Mouse (Mus musculus): ENCODE results near the gene Cdk14. TPM values are rescaled to one million over a fixed set of nuclear protein-coding genes. Genes with fewer than 3 reads are reported as not detected.
A peak's percentile ranks its signal among the peaks of the same experiment; 100 is the strongest.

Cdk14 gene
- polyA plus RNA-seq, 1 experiment from 2014 or later: 6.9 TPM

DNA sequence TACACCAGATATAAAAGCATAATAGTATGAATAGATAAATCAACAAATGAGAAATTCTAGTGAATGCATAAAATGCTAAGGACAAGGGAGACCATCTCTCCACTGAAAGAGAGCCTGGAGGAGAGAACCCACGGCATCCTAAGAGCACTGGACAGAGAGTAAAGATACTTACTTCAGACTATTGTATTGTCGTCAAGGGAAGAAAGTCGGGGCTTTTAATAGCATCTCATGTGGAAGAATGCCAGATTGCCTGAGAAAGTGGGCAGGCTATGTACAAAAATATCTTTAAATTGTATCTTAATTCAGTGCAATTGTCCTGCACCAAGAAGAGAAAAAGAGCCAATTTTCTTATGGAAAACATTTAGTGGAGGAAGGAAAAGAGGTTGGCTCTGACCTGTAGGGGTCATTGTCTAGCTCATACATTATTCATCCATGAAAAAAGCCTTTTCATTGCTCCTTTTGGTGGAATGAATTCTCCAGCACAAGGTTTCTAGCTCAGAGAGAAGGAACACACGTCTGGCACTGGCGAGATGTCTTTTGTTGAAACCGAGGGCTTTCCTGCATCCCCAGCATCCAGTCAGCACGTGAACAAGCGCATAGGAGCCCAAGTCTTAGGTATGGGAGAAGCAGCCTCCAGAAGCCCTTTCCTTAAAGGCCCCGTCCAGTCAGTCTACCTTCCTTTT is 646.9 kb downstream of the Cdk14 start:
- Histone ChIP-seq H3K27ac (ENCODE audit: low read depth, low read length) (no peak overlapping the region), H3K4me1 (replicated peaks; ENCODE audit: control insufficient read depth, insufficient read depth, low read length) (no peaks in the 10 kb centered on the region), H3K9ac (ENCODE audit: low read depth, low read length) (no peak overlapping the region), H3K27me3 (replicated peaks; ENCODE audit: control insufficient read depth, insufficient read depth, low read length) (no peaks in the 10 kb centered on the region), H3K9me3 (ENCODE audit: control insufficient read depth, low read length) (no peaks in the 10 kb centered on the region), H3K36me3 (ENCODE audit: control insufficient read depth, insufficient read depth, low read length) (no peaks in the 10 kb centered on the region), H3K4me2 (no peak overlapping the region), H3K4me3 (ENCODE audit: low read depth, low read length) (no peak overlapping the region)
- DNase-seq (ENCODE audit: low spot score): no peak
- no peak for ATAC-seq (replicated peaks; ENCODE audit: low FRiP score)
- WGBS: 65% methylated on average over 9 of the region's 9 CpGs

GRCm38 (mm10) chr5:4770609-4771008 is 649.5 kb downstream of the Cdk14 start:
- no peak overlapping the region for H3K4me3 ChIP-seq (ENCODE audit: low read depth, low read length)
- no peaks in the 10 kb centered on the region for H3K27me3 ChIP-seq (replicated peaks; ENCODE audit: control insufficient read depth, insufficient read depth, low read length)
- H3K9me3 ChIP-seq (ENCODE audit: control insufficient read depth, low read length): no peaks in the 10 kb centered on the region
- H3K27ac ChIP-seq (ENCODE audit: low read depth, low read length): no peak overlapping the region
- no peaks in the 10 kb centered on the region for H3K4me1 ChIP-seq (replicated peaks; ENCODE audit: control insufficient read depth, insufficient read depth, low read length)
- H3K9ac ChIP-seq (ENCODE audit: low read depth, low read length): no peak overlapping the region
- H3K4me2 ChIP-seq: no peak overlapping the region
- H3K36me3 ChIP-seq (ENCODE audit: control insufficient read depth, insufficient read depth, low read length): no peaks in the 10 kb centered on the region
- WGBS: 55% methylated on average over 1 of the region's 1 CpGs
- ATAC-seq (replicated peaks; ENCODE audit: low FRiP score) (no peak), DNase-seq (ENCODE audit: low spot score) (no peak)

GRCm38 (mm10) chr5:4767896-4768295 is 652.2 kb downstream of the Cdk14 start:
- H3K4me3 ChIP-seq (ENCODE audit: low read depth, low read length): no peak overlapping the region
- no peaks in the 10 kb centered on the region for H3K9me3 ChIP-seq (ENCODE audit: control insufficient read depth, low read length)
- DNase-seq (ENCODE audit: low spot score): no peak
- H3K27ac ChIP-seq (ENCODE audit: low read depth, low read length): no peak overlapping the region
- no peak overlapping the region for H3K9ac ChIP-seq (ENCODE audit: low read depth, low read length)
- no peaks in the 10 kb centered on the region for H3K4me1 ChIP-seq (replicated peaks; ENCODE audit: control insufficient read depth, insufficient read depth, low read length)
- no peak for ATAC-seq (replicated peaks; ENCODE audit: low FRiP score)
- H3K27me3 ChIP-seq (replicated peaks; ENCODE audit: control insufficient read depth, insufficient read depth, low read length): no peaks in the 10 kb centered on the region
- H3K36me3 ChIP-seq (ENCODE audit: control insufficient read depth, insufficient read depth, low read length): no peaks in the 10 kb centered on the region
- no peak overlapping the region for H3K4me2 ChIP-seq
- WGBS: 46% methylated on average over 2 of the region's 2 CpGs

DNA sequence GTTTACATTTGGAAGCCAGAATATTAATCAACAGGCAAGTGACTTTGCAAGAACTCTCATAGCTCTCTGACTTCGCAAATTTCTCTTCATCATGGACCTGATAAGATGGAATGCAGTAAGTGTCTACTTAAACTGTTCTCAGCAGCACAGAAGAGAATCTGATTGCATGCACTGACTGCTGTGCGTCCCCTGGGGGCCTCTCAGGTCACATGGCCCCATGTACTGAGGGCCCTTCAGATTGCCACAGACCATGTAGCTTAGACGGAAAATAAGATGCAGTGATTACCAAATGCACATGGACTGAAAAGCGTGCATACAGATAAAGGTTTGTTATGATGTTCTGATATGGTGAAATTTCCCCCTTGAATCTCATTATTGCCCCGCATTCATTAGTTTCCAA is 653.4 kb downstream of the Cdk14 start:
- DNase-seq (ENCODE audit: low spot score): no peak
- no peak for ATAC-seq (replicated peaks; ENCODE audit: low FRiP score)

GRCm38 (mm10) chr5:4761891-4762290 is 658.2 kb downstream of the Cdk14 start:
- DNase-seq (ENCODE audit: low spot score): no peak
- Histone ChIP-seq H3K36me3 (ENCODE audit: control insufficient read depth, insufficient read depth, low read length) (no peaks in the 10 kb centered on the region), H3K4me3 (ENCODE audit: low read depth, low read length) (no peak overlapping the region), H3K9me3 (ENCODE audit: control insufficient read depth, low read length) (no peaks in the 10 kb centered on the region), H3K4me1 (replicated peaks; ENCODE audit: control insufficient read depth, insufficient read depth, low read length) (no peaks in the 10 kb centered on the region), H3K27ac (ENCODE audit: low read depth, low read length) (no peak overlapping the region), H3K4me2 (no peak overlapping the region), H3K9ac (ENCODE audit: low read depth, low read length) (no peak overlapping the region), H3K27me3 (replicated peaks; ENCODE audit: control insufficient read depth, insufficient read depth, low read length) (peaks cover 25% of the 10 kb centered on the region)
- no peak for ATAC-seq (replicated peaks; ENCODE audit: low FRiP score)

More for the DNA sequence above, 653.4 kb downstream of the Cdk14 start:
- Histone ChIP-seq H3K4me1 (replicated peaks; ENCODE audit: control insufficient read depth, insufficient read depth, low read length) (no peaks in the 10 kb centered on the region), H3K9ac (ENCODE audit: low read depth, low read length) (no peak overlapping the region), H3K27ac (ENCODE audit: low read depth, low read length) (no peak overlapping the region), H3K4me2 (no peak overlapping the region), H3K27me3 (replicated peaks; ENCODE audit: control insufficient read depth, insufficient read depth, low read length) (no peaks in the 10 kb centered on the region), H3K36me3 (ENCODE audit: control insufficient read depth, insufficient read depth, low read length) (no peaks in the 10 kb centered on the region), H3K4me3 (ENCODE audit: low read depth, low read length) (no peak overlapping the region), H3K9me3 (ENCODE audit: control insufficient read depth, low read length) (no peaks in the 10 kb centered on the region)
- WGBS: 63% methylated on average over 5 of the region's 5 CpGs

- WGBS: 2% methylated on average over 23 of the region's 23 CpGs
- no peaks in the 10 kb centered on the region for H3K36me3 ChIP-seq (ENCODE audit: control insufficient read depth, insufficient read depth, low read length)
- ATAC-seq (replicated peaks; ENCODE audit: low FRiP score) (peak; percentile 6; the same call in 1 of the 2 replicates), DNase-seq (ENCODE audit: low spot score) (no peak)
- no peaks in the 10 kb centered on the region; the same call in 1 of the 2 replicates for H3K4me1 ChIP-seq (replicated peaks; ENCODE audit: control insufficient read depth, insufficient read depth, low read length)
- H3K27ac ChIP-seq (ENCODE audit: low read depth, low read length): peak overlapping the region; percentile 52; the same call in 1 of the 2 replicates
- H3K9me3 ChIP-seq (ENCODE audit: control insufficient read depth, low read length): no peaks in the 10 kb centered on the region
- H3K4me2 ChIP-seq: peak overlapping the region; percentile 74
- peak overlapping the region; percentile 50 for H3K9ac ChIP-seq (ENCODE audit: low read depth, low read length)
- peaks cover 42% of the 10 kb centered on the region for H3K27me3 ChIP-seq (replicated peaks; ENCODE audit: control insufficient read depth, insufficient read depth, low read length)
- H3K4me3 ChIP-seq (ENCODE audit: low read depth, low read length): peak overlapping the region; percentile 66
These were observed 661.6 kb downstream of the Cdk14 start for GRCm38 (mm10) chr5:4758331-4759080.

GRCm38 (mm10) chr5:4757902-4758301 is 662.2 kb downstream of the Cdk14 start, which contains the start of gene Fzd1:
Fzd1 (minus strand) TSS chr5:4758035.
- H3K4me2 ChIP-seq: peak within 1 kb of the TSS; percentile 74
- H3K9ac ChIP-seq (ENCODE audit: low read depth, low read length): peak within 1 kb of the TSS; percentile 73
- DNase-seq (ENCODE audit: low spot score) (peak; percentile 86), ATAC-seq (replicated peaks; ENCODE audit: low FRiP score) (peak; percentile 79)
- no peaks in the 10 kb centered on the region for H3K36me3 ChIP-seq (ENCODE audit: control insufficient read depth, insufficient read depth, low read length)
- peak within 1 kb of the TSS; percentile 66 for H3K4me3 ChIP-seq (ENCODE audit: low read depth, low read length)
- no peaks in the 10 kb centered on the region for H3K9me3 ChIP-seq (ENCODE audit: control insufficient read depth, low read length)
- H3K4me1 ChIP-seq (replicated peaks; ENCODE audit: control insufficient read depth, insufficient read depth, low read length): no peaks in the 10 kb centered on the region; the same call in 1 of the 2 replicates
- under 1% methylated on average over 33 of the region's 33 CpGs for WGBS
- peak within 1 kb of the TSS; percentile 87 for H3K27ac ChIP-seq (ENCODE audit: low read depth, low read length)
- peaks cover 42% of the 10 kb centered on the region for H3K27me3 ChIP-seq (replicated peaks; ENCODE audit: control insufficient read depth, insufficient read depth, low read length)

GRCm38 (mm10) chr5:4756871-4757711 is 663.0 kb downstream of the Cdk14 start:
- peak; percentile 65 for DNase-seq (ENCODE audit: low spot score)
- Histone ChIP-seq H3K4me1 (replicated peaks; ENCODE audit: control insufficient read depth, insufficient read depth, low read length) (no peaks in the 10 kb centered on the region; the same call in 1 of the 2 replicates), H3K9ac (ENCODE audit: low read depth, low read length) (peak overlapping the region; percentile 73), H3K36me3 (ENCODE audit: control insufficient read depth, insufficient read depth, low read length) (no peaks in the 10 kb centered on the region), H3K4me3 (ENCODE audit: low read depth, low read length) (peak overlapping the region; percentile 66), H3K4me2 (peak overlapping the region; percentile 74), H3K27me3 (replicated peaks; ENCODE audit: control insufficient read depth, insufficient read depth, low read length) (peaks cover 42% of the 10 kb centered on the region), H3K9me3 (ENCODE audit: control insufficient read depth, low read length) (no peaks in the 10 kb centered on the region), H3K27ac (ENCODE audit: low read depth, low read length) (peak overlapping the region; percentile 87)
- ATAC-seq (replicated peaks; ENCODE audit: low FRiP score): peak; percentile 44
- WGBS: under 1% methylated on average over 78 of the region's 80 CpGs
